Mouse (Mus musculus) splenic B cell, adult 2 months (primary cell): ENCODE measurements around the gene Ttll11.

Experiments
- DNase-seq: peaks from one replicate; pipeline ENCODE4 v3.0.0-alpha.2; 2011; ENCODE audit warnings: low read depth, low spot score
- H3K27me3 ChIP-seq: 2 replicates; pipeline ENCODE4 v1.6.1; 2012; ENCODE audit warnings: mild to moderate bottlenecking, low read length, moderate library complexity, mixed read lengths; ENCODE audit not compliant: control insufficient read depth, poor library complexity, insufficient read depth, severe bottlenecking
- H3K36me3 ChIP-seq: 2 replicates; pipeline ENCODE4 v1.6.1; 2012; ENCODE audit warnings: mild to moderate bottlenecking, low read length, moderate library complexity, mixed read lengths; ENCODE audit not compliant: control insufficient read depth, poor library complexity, insufficient read depth, severe bottlenecking

Ttll11 gene

DNA sequence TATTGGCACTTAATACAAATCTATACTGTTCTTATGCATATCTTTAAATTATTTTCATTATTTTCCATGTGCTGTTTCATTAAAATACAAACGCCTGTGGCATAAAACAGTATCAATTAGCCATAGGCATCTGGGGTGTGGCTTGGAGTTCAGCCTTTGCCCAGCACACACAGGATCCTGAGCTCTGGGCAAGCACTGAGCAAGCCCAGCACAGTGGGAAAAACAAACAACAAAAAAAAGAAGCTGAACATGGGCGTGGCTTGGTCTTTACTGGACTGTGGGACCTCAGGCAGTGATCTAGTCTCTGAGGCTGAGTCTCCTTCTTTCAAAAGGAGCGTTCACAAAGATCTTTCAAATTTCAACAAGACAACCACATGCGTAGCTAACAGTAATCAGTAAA, 116.4 kb downstream of the Ttll11 start:
- H3K27me3 ChIP-seq: no peaks in the 10 kb centered on the region
- DNase-seq: no peak
- no peaks in the 10 kb centered on the region for H3K36me3 ChIP-seq

DNA sequence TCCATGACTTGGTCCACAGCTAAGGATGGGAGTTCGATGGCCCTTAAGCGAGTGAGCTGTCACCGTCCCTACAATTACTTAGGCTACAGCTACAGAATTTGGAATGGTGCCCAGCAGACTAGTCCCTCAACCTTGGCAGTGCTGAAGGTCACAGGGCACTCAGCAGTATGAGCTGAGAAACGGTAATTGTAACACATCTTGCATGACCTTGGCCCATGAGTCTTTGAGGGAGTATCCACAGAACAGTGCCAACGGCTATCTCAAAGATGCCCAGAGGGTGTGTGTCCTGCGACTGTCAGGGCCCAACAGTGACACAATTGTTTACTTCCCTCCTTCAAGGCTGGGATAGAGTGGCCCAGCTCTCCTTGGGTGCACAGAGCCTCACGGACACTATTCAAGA, 118.5 kb downstream of the Ttll11 start:
- no peaks in the 10 kb centered on the region for H3K36me3 ChIP-seq
- DNase-seq: no peak
- H3K27me3 ChIP-seq: no peaks in the 10 kb centered on the region

DNA sequence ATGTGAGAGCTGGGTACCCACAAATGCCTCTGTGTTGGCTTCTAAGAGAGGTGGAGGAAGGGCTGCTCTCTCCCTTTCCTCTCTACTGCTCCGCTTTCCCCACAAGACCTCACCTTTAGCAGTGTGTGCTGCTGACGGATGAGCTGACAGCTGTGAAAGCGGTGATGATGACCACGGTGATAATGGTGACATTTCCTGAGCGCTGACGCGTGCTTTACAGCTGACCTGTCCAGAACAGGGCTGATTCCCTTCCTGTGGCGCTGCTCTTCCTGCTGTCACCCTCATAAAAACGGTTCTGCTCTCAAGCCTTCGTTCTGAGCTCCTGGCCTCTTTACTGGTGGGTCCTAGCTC, 119.3 kb downstream of the Ttll11 start:
- no peak for DNase-seq

DNA sequence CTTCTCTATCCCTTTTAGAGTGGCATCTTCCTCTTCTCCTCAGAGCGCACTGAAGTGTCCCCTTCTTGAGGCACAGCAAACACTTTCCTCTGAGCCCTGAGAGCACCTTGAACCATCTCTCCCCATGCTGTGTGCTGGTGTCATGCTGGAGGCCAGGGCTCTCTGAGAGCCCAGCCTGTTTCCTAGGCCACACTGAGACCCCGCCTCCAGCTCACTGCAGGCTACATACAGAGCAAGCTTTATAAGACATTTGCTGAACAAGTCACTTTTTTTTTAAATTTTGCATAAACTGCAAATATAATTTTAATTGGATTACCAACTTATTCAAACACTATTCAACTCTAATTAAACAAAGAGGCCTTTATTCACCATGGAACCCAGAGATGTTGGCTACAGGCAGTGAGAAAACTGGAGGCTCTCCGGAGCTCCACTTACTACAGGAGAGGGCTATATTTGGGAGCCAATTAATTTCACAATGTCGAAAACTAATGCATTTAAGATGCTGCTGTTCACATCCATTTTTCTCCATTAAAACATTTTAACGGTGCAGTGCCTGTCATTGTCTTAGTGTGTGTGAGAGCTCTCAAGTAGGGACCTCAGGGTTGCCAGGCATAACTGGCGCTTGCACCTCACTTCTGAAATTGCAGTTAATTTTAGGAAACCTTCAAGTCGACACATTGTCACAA, 119.9 kb downstream of the Ttll11 start:
- no peak for DNase-seq
- no peaks in the 10 kb centered on the region for H3K36me3 ChIP-seq
- H3K27me3 ChIP-seq: no peaks in the 10 kb centered on the region

More for the DNA sequence above, 119.3 kb downstream of the Ttll11 start:
- Histone ChIP-seq H3K27me3 (no peaks in the 10 kb centered on the region), H3K36me3 (no peaks in the 10 kb centered on the region)

DNA sequence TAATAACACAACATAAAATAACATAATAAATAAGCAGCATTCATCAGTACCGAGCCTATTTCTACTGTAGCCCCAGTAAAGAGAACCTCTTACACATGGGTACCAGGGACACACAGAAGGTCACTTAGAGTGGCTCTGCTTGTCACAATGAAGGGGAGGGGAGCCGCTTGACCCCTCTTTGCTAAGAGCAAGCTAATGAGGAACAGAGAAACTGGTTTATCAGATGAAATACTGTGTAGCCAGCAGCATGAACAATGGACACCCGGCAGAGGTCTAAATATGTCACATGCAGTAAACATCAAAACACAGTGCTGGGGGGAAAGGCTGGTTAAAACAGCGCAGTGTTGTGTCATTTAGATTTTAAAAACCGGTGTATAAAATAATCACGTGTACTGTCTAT, 121.4 kb downstream of the Ttll11 start:
- no peaks in the 10 kb centered on the region for H3K36me3 ChIP-seq
- H3K27me3 ChIP-seq: no peaks in the 10 kb centered on the region
- DNase-seq: no peak

DNA sequence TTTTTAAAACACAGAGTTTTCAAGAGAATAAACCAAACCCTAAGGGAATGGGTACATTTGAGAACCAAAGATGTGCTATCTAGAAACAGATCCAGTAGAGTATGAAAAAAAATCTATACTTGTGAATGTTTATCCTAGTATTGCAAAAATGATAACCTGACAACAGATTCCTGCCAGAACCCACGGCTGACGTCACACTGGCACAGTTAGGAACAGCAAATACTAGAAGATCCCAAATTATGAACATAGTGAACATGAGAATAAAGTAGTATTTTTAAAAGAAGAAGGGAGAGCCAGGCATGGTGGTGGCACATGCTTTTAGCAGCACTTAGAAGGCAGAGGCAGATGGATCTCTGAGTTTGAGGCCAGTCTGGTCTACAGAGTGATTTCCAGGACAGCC, 122.8 kb downstream of the Ttll11 start:
- no peaks in the 10 kb centered on the region for H3K27me3 ChIP-seq
- no peak for DNase-seq
- H3K36me3 ChIP-seq: no peaks in the 10 kb centered on the region

DNA sequence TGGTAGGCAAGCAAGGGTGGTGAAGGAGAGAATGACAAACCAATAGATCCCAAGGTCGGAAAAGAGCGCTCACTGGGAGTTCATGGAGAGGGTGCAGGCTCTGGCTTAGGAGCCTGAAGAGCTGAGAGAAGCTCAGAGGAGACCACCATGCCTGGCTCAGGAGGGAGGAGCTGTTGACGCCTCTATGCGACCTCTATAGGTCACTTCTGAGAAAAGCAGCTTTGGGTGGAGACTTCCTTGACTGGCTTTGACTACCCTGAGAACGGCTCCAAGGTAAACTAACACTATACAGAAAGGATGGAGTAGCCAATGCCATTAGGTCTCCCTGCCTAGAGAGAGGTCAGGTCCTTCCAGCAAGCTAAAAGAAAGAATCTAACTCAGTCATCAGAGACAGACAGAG, 124.8 kb downstream of the Ttll11 start:
- peak; percentile 54 for DNase-seq
- Histone ChIP-seq H3K36me3 (no peaks in the 10 kb centered on the region), H3K27me3 (no peaks in the 10 kb centered on the region)

DNA sequence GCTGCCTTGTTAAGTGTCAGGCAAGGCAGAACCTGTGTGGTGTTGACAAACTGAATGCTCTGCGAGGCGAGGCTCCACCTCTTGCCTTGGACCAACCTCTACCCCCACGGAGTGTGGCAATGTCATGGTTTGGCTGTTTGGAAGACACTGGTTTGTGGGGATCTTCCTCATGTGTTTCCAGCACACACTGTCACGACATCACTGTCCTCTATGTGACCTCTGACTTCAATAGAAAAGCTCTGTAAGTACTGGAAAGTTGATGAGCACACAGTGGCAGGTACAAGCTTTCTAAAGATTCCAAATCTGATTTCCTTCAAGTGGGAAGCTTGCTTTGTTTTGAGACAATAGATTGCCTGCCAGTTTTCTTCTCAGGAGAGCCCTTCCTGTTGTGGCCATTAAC, 126.7 kb downstream of the Ttll11 start:
- DNase-seq: no peak
- Histone ChIP-seq H3K36me3 (no peaks in the 10 kb centered on the region), H3K27me3 (no peaks in the 10 kb centered on the region)

DNA sequence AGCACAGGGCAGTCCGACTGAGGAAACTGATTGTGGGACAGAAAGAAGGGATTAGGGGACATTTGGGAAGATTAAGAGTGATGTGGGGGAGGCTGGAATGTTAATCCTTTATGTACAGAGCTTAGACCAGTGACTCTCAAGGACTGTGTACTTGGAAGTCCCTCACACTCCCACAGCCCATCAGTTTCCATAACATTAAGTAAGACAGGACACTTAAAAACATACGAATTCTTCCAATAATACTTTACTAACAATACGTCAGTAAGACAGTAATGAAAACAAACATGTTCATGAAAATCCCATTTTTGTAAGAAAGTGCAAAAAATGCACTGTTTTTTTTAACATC, 127.6 kb downstream of the Ttll11 start:
- no peak for DNase-seq

DNA sequence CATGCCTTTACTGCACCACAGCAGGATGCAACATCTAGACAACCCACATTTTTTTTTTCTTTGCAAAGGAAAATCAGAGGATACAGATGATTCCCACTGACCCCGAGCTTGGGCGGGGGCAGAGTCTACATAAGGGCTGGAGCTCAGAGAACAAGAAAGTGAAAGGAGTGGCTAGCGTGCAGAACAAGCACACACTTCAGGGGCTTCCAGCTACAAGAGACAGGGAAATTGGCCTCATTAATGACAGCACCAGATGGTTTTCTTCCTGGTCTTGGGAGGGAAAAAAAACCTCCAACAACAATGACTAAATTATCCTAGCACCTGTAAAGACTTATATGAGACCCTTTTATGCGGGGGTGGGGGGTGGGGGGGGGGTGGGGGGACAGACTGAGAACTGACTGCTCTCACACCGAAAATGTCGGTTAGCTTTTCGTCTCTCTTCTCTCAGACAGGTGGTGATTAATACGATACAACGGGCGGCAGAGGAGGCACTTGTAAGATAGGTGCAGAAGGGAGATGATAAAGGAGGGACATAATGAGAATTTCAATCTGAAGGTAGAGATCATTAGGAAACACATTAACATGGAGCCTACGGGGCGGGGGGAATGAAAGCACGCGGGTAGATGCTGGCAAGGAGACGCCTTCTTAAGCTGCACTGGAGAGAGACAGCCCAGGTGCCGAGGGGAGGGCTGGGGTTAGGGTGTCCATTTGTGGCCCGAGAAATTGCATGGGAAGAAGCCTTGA, 128.1 kb downstream of the Ttll11 start:
- no peak for DNase-seq
- H3K27me3 ChIP-seq: no peaks in the 10 kb centered on the region
- no peaks in the 10 kb centered on the region for H3K36me3 ChIP-seq

More for the DNA sequence above, 127.6 kb downstream of the Ttll11 start:
- Histone ChIP-seq H3K36me3 (no peaks in the 10 kb centered on the region), H3K27me3 (no peaks in the 10 kb centered on the region)

DNA sequence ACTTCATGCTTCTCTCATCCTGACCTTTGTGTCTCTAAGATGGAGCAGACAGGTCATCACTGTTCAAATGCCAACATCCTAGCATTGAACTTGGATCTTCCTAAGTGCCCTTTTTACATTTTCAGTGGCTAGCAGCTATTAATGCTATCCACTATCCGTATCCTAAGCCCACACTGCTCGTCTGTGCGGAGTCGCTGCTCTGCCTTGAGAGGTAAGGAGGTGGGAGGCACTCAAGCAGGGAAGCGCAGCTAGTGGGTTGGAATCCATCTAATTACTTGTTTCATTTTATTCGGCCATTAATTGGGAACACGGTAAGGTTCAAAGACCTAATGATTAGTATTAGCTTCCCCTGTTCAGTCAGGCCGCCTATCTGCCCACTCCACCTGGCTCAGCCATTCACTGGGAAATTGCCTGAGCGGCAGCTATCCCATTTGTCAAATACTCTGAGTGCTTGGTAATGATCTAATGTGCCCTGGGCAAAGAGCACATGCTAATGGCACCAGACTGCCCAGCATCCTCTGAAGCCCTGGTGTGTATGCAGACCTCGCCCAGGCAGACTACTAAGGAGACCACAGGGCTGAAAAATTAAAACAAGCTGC, 130.0 kb downstream of the Ttll11 start:
- DNase-seq: no peak
- Histone ChIP-seq H3K27me3 (no peaks in the 10 kb centered on the region), H3K36me3 (no peaks in the 10 kb centered on the region)

DNA sequence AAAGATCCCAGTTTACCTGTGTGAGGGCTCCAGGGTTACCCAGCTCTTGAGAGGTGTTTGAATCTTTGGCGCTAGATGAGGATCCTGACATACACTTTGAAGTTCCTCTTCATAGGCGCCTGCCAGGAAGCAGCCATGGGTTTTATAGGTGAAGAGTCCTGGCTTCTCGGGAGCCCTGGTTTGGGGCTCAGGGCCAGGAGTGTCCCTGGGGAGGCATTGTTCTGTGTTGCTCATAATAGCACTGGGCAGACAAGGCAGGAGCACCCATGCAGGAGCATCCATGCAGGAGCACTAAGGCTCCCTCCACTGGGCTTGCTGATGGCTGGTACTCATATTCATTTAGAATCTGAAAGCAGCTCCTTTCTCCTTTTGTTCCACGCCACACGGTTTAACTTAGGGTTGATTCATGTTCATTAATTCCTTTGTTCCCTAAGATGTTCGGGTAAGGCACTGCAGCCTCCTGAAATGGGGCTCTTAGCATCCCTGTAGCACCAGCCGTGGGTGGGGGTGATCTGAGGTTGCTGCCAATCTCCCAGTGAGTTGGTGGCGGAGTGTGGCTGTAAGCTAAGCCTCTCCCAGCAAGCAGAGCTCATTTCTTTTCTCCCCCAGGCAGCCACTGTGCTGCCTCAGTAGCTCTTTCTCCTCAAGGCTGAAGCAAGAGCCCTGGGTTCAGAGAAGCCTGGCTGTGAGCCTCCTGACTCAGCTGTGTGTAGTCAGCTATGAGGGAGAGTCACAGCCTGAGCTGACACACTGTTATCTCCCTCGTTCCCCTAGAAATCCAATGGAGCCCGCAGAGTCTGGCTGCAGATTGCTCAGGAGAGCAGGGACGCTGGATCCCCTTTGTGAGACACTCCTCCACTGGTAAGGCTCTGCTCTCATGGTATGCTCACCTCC, 133.9 kb downstream of the Ttll11 start:
- Histone ChIP-seq H3K36me3 (no peaks in the 10 kb centered on the region), H3K27me3 (no peaks in the 10 kb centered on the region)
- no peak for DNase-seq

DNA sequence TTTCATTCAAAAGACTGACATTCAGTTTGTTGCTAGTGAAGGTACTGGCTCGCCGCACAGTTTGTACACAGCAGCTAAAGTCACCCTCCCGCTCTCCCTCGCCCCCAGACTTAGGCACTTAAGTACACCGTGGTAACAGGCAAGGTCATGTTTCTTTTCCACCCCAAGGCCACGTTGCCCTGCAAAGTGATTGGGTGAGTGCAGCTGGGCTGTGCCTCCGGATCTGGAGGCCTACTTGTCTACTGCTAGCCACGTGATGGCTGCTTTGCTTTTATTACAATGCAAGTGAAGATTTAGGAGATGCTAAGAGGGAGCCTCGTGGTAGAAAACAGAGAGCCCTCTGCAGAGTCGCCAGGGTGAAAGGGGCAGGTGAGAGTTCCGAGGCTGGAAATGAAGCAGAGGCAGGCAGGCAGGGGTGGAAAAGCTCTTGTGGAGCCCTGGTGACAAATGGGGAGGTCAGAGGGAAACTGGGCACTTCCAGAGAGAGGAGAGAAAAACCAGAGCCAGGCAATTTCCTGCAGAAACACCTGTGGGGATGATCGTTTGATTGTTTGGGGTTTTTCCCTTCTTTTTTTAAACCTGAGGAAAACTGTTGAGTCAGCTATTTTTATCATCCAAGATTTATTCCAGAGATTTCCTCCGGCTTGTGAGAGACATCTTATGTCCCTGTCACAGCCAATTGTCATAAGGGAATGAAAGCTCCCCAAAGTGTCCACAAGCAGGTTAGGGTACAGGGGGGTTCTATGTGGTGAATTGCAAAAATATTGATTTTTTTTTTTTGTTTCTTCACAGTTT, 135.6 kb downstream of the Ttll11 start:
- Histone ChIP-seq H3K27me3 (no peaks in the 10 kb centered on the region), H3K36me3 (no peaks in the 10 kb centered on the region)
- DNase-seq: no peak

DNA sequence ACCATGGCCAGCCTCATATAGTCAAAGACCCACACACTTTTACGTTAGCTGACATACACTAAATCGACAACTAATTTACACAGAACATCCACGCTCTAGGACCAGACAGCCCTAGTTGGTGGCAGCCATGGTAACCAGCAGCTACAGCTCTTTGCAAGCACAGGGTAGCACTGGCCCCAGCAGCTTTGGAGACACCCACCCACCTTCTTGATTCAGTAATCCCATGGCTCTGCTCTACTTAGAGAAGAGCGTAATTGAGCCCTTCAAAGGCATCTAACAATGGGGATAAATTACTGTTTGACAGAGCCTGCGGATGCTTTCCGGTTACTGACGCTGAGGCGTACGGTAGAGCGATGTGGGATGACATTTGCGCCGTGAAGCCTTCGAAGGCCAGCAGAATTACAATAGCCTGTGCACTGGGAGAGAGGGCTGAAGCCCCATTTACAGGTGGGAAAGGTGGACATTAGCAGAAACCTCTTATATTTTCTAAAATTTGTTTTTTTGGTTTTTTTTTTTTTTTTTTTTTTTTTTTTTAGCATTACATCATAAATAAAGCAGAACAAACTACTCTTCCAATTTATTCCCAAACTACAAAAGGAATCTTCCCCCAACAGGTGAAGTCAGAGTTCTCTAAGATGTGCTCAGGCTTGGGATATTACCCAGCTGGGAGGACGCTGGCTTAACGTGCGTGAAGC, 136.8 kb downstream of the Ttll11 start:
- Histone ChIP-seq H3K36me3 (no peaks in the 10 kb centered on the region), H3K27me3 (no peaks in the 10 kb centered on the region)
- DNase-seq: no peak
